Mouse (Mus musculus): ENCODE measurements around the gene Zbtb24.

DNA sequence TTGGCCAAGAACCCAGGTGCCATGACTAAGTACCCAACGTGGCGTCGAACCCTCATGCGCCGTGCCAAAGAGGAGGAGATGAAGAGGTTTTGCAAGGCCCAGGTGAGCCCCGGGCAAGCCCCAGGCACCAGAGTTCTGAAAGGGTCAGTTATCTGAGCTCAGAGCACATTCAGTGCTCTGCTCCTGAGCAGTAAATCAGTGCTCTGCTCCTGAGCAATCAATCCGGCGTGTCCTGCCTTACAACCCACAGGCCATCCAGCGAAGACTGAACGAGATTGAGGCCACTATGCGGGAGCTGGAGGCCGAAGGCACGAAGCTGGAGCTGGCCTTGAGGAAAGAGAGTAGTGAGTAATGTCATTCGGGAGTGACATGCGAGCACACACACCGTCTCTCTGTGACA lies 35.6 kb downstream of the Zbtb24 start:
- no peak for TF ChIP-seq CTCF (IDR thresholded peaks at IDR 0.05; ENCODE audit: borderline replicate concordance, extremely low read depth, insufficient read depth, insufficient read length)
- TF ChIP-seq POLR2A (IDR thresholded peaks at IDR 0.05; ENCODE audit: borderline replicate concordance, extremely low read depth, insufficient read depth, insufficient read length, poor library complexity, severe bottlenecking): no peak
